Mouse (Mus musculus): ENCODE data around the gene Gdf2. TPM values are rescaled to one million over a fixed set of nuclear protein-coding genes. Genes with fewer than 3 reads are reported as not detected.
A peak's percentile ranks its signal among the peaks of the same experiment; 100 is the strongest.

Gdf2 gene
- not detected in 2 replicates for total RNA-seq (2017)

GRCm38 (mm10) chr14:33940739-33941138 is at the start of gene Gdf2:
Gene Gdf2, plus strand, starts transcription at chr14:33941039.
- no peak for ATAC-seq (replicated peaks in 1 of 2; ENCODE audit: insufficient read depth in 1 of 2, low FRiP score in 2 of 2, low TSS enrichment in 1 of 2, low read depth in 1 of 2, poor library complexity in 2 of 2, severe bottlenecking in 2 of 2)

- ATAC-seq (replicated peaks in 1 of 2; ENCODE audit: insufficient read depth in 1 of 2, low FRiP score in 2 of 2, low TSS enrichment in 1 of 2, low read depth in 1 of 2, poor library complexity in 2 of 2, severe bottlenecking in 2 of 2) = no peak
Measured at GRCm38 (mm10) chr14:33891507-33891906, 49.3 kb upstream of the Gdf2 start.

GRCm38 (mm10) chr14:33895777-33896176 is 45.1 kb upstream of the Gdf2 start:
- no peak for ATAC-seq (replicated peaks in 1 of 2; ENCODE audit: insufficient read depth in 1 of 2, low FRiP score in 2 of 2, low TSS enrichment in 1 of 2, low read depth in 1 of 2, poor library complexity in 2 of 2, severe bottlenecking in 2 of 2)

GRCm38 (mm10) chr14:33896628-33897300 is 44.1 kb upstream of the Gdf2 start:
- no peak for ATAC-seq (replicated peaks in 1 of 2; ENCODE audit: insufficient read depth in 1 of 2, low FRiP score in 2 of 2, low TSS enrichment in 1 of 2, low read depth in 1 of 2, poor library complexity in 2 of 2, severe bottlenecking in 2 of 2)

- ATAC-seq (replicated peaks in 1 of 2; ENCODE audit: insufficient read depth in 1 of 2, low FRiP score in 2 of 2, low TSS enrichment in 1 of 2, low read depth in 1 of 2, poor library complexity in 2 of 2, severe bottlenecking in 2 of 2) = no peak
Measured at GRCm38 (mm10) chr14:33902783-33903182, 38.1 kb upstream of the Gdf2 start.

- ATAC-seq (replicated peaks in 1 of 2; ENCODE audit: insufficient read depth in 1 of 2, low FRiP score in 2 of 2, low TSS enrichment in 1 of 2, low read depth in 1 of 2, poor library complexity in 2 of 2, severe bottlenecking in 2 of 2) = no peak
Measured at GRCm38 (mm10) chr14:33903199-33903598, 37.6 kb upstream of the Gdf2 start.

GRCm38 (mm10) chr14:33904851-33905250 is 36.0 kb upstream of the Gdf2 start:
- ATAC-seq (replicated peaks in 1 of 2; ENCODE audit: insufficient read depth in 1 of 2, low FRiP score in 2 of 2, low TSS enrichment in 1 of 2, low read depth in 1 of 2, poor library complexity in 2 of 2, severe bottlenecking in 2 of 2) = no peak

- ATAC-seq (replicated peaks in 1 of 2; ENCODE audit: insufficient read depth in 1 of 2, low FRiP score in 2 of 2, low TSS enrichment in 1 of 2, low read depth in 1 of 2, poor library complexity in 2 of 2, severe bottlenecking in 2 of 2) = peak in 1 of 2 experiments; percentile 32; a peak in 2 of 4 replicates
Measured at GRCm38 (mm10) chr14:33913727-33914126, 27.1 kb upstream of the Gdf2 start.

GRCm38 (mm10) chr14:33914206-33914605 is 26.6 kb upstream of the Gdf2 start:
- no peak for ATAC-seq (replicated peaks in 1 of 2; ENCODE audit: insufficient read depth in 1 of 2, low FRiP score in 2 of 2, low TSS enrichment in 1 of 2, low read depth in 1 of 2, poor library complexity in 2 of 2, severe bottlenecking in 2 of 2)

GRCm38 (mm10) chr14:33920727-33921559 is 19.9 kb upstream of the Gdf2 start:
- no peak for ATAC-seq (replicated peaks in 1 of 2; ENCODE audit: insufficient read depth in 1 of 2, low FRiP score in 2 of 2, low TSS enrichment in 1 of 2, low read depth in 1 of 2, poor library complexity in 2 of 2, severe bottlenecking in 2 of 2)

- no peak for ATAC-seq (replicated peaks in 1 of 2; ENCODE audit: insufficient read depth in 1 of 2, low FRiP score in 2 of 2, low TSS enrichment in 1 of 2, low read depth in 1 of 2, poor library complexity in 2 of 2, severe bottlenecking in 2 of 2)
Measured at GRCm38 (mm10) chr14:33922771-33923167, 18.1 kb upstream of the Gdf2 start.

GRCm38 (mm10) chr14:33923168-33924070 is 17.4 kb upstream of the Gdf2 start, which contains the start of gene Gdf10:
Gene Gdf10, plus strand, starts transcription at chr14:33923587.
- ATAC-seq (replicated peaks in 1 of 2; ENCODE audit: insufficient read depth in 1 of 2, low FRiP score in 2 of 2, low TSS enrichment in 1 of 2, low read depth in 1 of 2, poor library complexity in 2 of 2, severe bottlenecking in 2 of 2) = no peak

- no peak for ATAC-seq (replicated peaks in 1 of 2; ENCODE audit: insufficient read depth in 1 of 2, low FRiP score in 2 of 2, low TSS enrichment in 1 of 2, low read depth in 1 of 2, poor library complexity in 2 of 2, severe bottlenecking in 2 of 2)
Measured at GRCm38 (mm10) chr14:33931853-33932252, 9.0 kb upstream of the Gdf2 start.

- no peak for ATAC-seq (replicated peaks in 1 of 2; ENCODE audit: insufficient read depth in 1 of 2, low FRiP score in 2 of 2, low TSS enrichment in 1 of 2, low read depth in 1 of 2, poor library complexity in 2 of 2, severe bottlenecking in 2 of 2)
Measured at GRCm38 (mm10) chr14:33932935-33933703, 7.7 kb upstream of the Gdf2 start.

GRCm38 (mm10) chr14:33933778-33934317 is 7.0 kb upstream of the Gdf2 start:
- ATAC-seq (replicated peaks in 1 of 2; ENCODE audit: insufficient read depth in 1 of 2, low FRiP score in 2 of 2, low TSS enrichment in 1 of 2, low read depth in 1 of 2, poor library complexity in 2 of 2, severe bottlenecking in 2 of 2) = no peak

- peak; percentile 86 to 87 for ATAC-seq (replicated peaks in 1 of 2; ENCODE audit: insufficient read depth in 1 of 2, low FRiP score in 2 of 2, low TSS enrichment in 1 of 2, low read depth in 1 of 2, poor library complexity in 2 of 2, severe bottlenecking in 2 of 2)
Measured at GRCm38 (mm10) chr14:33939117-33939516, 1.7 kb upstream of the Gdf2 start.

- ATAC-seq (replicated peaks in 1 of 2; ENCODE audit: insufficient read depth in 1 of 2, low FRiP score in 2 of 2, low TSS enrichment in 1 of 2, low read depth in 1 of 2, poor library complexity in 2 of 2, severe bottlenecking in 2 of 2) = no peak
Measured at GRCm38 (mm10) chr14:33942222-33942621, 1.4 kb downstream of the Gdf2 start.
